Mouse (Mus musculus) MEL (cell line): ENCODE measurements around the gene Ispd. TPM values are rescaled to one million over a fixed set of nuclear protein-coding genes. Genes with fewer than 3 reads are reported as not detected.

ENCODE experiments used
- DNase-seq: peaks from one replicate; pipeline ENCODE4 v3.0.0; 2011; ENCODE audit warnings: low read depth, low spot score
- H3K27ac ChIP-seq: 2 replicates; pipeline ENCODE4 v1.5.1; 2012; ENCODE audit warnings: low read depth, mild to moderate bottlenecking, control low read depth, low read length, moderate library complexity; ENCODE audit not compliant: control insufficient read depth
- H3K27me3 ChIP-seq, 2 experiments: fragments of 150-350 bp in 1 of 2; sonication (generic) in 1 of 2; 2 replicates each; pipeline ENCODE4 v1.6.1; 2012; ENCODE audit warnings: low read length in 2 of 2, mild to moderate bottlenecking in 2 of 2, improper control_type of control experiment in 1 of 2, moderate library complexity in 1 of 2; ENCODE audit not compliant: insufficient read depth in 2 of 2, control insufficient read depth in 1 of 2
- H3K36me3 ChIP-seq, 2 experiments: 2 replicates each; pipeline ENCODE4 v1.6.1; 2012 to 2014; ENCODE audit warnings: low read length in 2 of 2, improper control_type of control experiment in 1 of 2, inconsistent platforms in 1 of 2, mild to moderate bottlenecking in 1 of 2; ENCODE audit not compliant: insufficient read depth in 2 of 2, control insufficient read depth in 1 of 2
- H3K4me1 ChIP-seq, 2 experiments: fragments of 150-350 bp in 1 of 2; sonication (generic) in 1 of 2; 2 replicates each; pipeline ENCODE4 v1.6.1; 2012; ENCODE audit warnings: low read length in 2 of 2, improper control_type of control experiment in 1 of 2, mild to moderate bottlenecking in 1 of 2; ENCODE audit not compliant: insufficient read depth in 2 of 2, control insufficient read depth in 1 of 2
- H3K4me3 ChIP-seq, 2 experiments: fragments of 150-350 bp in 1 of 2; sonication (generic) in 1 of 2; 2 replicates each; pipeline ENCODE4 v1.5.1; 2012; ENCODE audit warnings: low read depth in 2 of 2, low read length in 2 of 2, mild to moderate bottlenecking in 2 of 2, moderate library complexity in 2 of 2, control low read depth in 1 of 2, improper control_type of control experiment in 1 of 2; ENCODE audit not compliant: control insufficient read depth in 1 of 2, insufficient read depth in 1 of 2
- H3K79me2 ChIP-seq: 2 replicates; pipeline ENCODE4 v1.6.1; 2012; ENCODE audit warnings: mild to moderate bottlenecking, low read length, moderate library complexity; ENCODE audit not compliant: control insufficient read depth, poor library complexity, insufficient read depth
- H3K9ac ChIP-seq: 2 replicates; pipeline ENCODE4 v1.6.1; 2012; ENCODE audit warnings: low read depth, mild to moderate bottlenecking, control low read depth, low read length, moderate library complexity; ENCODE audit not compliant: control insufficient read depth, poor library complexity, severe bottlenecking
- H3K9me3 ChIP-seq: fragments of 150-350 bp; sonication (generic); replicated peaks from 2 replicates; pipeline ENCODE4 v1.6.1; 2012; ENCODE audit warnings: mild to moderate bottlenecking, low read length, improper control_type of control experiment, moderate library complexity; ENCODE audit not compliant: insufficient read depth
- BHLHE40 ChIP-seq: IDR thresholded peaks from 2 replicates; pipeline ENCODE4 v1.6.1; 2012; ENCODE audit warnings: low read depth, mild to moderate bottlenecking, inconsistent platforms, low read length, improper control_type of control experiment, borderline replicate concordance
- CTCF ChIP-seq, 3 experiments: IDR thresholded peaks in 2 of 3; conservative IDR thresholded peaks in 1 of 3; 2 replicates each; pipeline ENCODE4 v1.5.1; 2011 to 2012; ENCODE audit warnings: low read length in 3 of 3, low read depth in 2 of 3, mild to moderate bottlenecking in 2 of 3, improper control_type of control experiment in 1 of 3, inconsistent platforms in 1 of 3, mixed read lengths in 1 of 3, moderate library complexity in 1 of 3; ENCODE audit not compliant: control insufficient read depth in 1 of 3, insufficient read depth in 1 of 3, poor library complexity in 1 of 3, severe bottlenecking in 1 of 3
- ELF1 ChIP-seq: IDR thresholded peaks from 2 replicates; pipeline ENCODE4 v1.6.1; 2014; ENCODE audit warnings: low read depth, mild to moderate bottlenecking, inconsistent platforms, low read length, improper control_type of control experiment, moderate library complexity
- ETS1 ChIP-seq: IDR thresholded peaks from 2 replicates; pipeline ENCODE4 v1.6.1; 2012; ENCODE audit warnings: low read depth, mild to moderate bottlenecking, inconsistent platforms, low read length, improper control_type of control experiment, moderate library complexity
- HCFC1 ChIP-seq: IDR thresholded peaks from 2 replicates; pipeline ENCODE4 v1.6.1; 2012; ENCODE audit warnings: low read depth, mild to moderate bottlenecking, inconsistent platforms, low read length, improper control_type of control experiment, moderate library complexity
- JUND ChIP-seq: IDR thresholded peaks from 2 replicates; pipeline ENCODE4 v1.6.1; 2011; ENCODE audit warnings: low read depth, mild to moderate bottlenecking, improper control_type of control experiment, low read length
- MAZ ChIP-seq: IDR thresholded peaks from 2 replicates; pipeline ENCODE4 v1.6.1; 2012; ENCODE audit warnings: low read depth, mild to moderate bottlenecking, inconsistent platforms, low read length, improper control_type of control experiment
- MEF2A ChIP-seq: IDR thresholded peaks from 2 replicates; pipeline ENCODE4 v1.6.1; 2014; ENCODE audit warnings: low read depth, mild to moderate bottlenecking, inconsistent platforms, low read length, improper control_type of control experiment; ENCODE audit not compliant: poor library complexity, insufficient replicate concordance, severe bottlenecking; ENCODE audit errors: extremely low read depth
- MYB ChIP-seq: IDR thresholded peaks from 2 replicates; pipeline ENCODE4 v1.6.1; 2011; ENCODE audit warnings: mild to moderate bottlenecking, low read depth, low read length, improper control_type of control experiment
- MYC ChIP-seq: IDR thresholded peaks from 2 replicates; pipeline ENCODE4 v1.6.1; 2011; ENCODE audit warnings: low read depth, mild to moderate bottlenecking, low read length, improper control_type of control experiment, moderate library complexity
- NRF1 ChIP-seq: IDR thresholded peaks from 2 replicates; pipeline ENCODE4 v1.6.1; 2014; ENCODE audit warnings: low read depth, mild to moderate bottlenecking, inconsistent platforms, low read length, improper control_type of control experiment, moderate library complexity; ENCODE audit not compliant: poor library complexity, insufficient read depth, severe bottlenecking
- POLR2AphosphoS2 ChIP-seq: IDR thresholded peaks from 2 replicates; pipeline ENCODE4 v1.6.1; 2011; ENCODE audit warnings: low read length, improper control_type of control experiment
- RAD21 ChIP-seq: IDR thresholded peaks from 2 replicates; pipeline ENCODE4 v1.6.1; 2011; ENCODE audit warnings: mild to moderate bottlenecking, low read depth, low read length, improper control_type of control experiment
- RCOR1 ChIP-seq: IDR thresholded peaks from 2 replicates; pipeline ENCODE4 v1.6.1; 2012; ENCODE audit warnings: low read depth, mild to moderate bottlenecking, inconsistent platforms, low read length, improper control_type of control experiment
- SIN3A ChIP-seq: IDR thresholded peaks from 2 replicates; pipeline ENCODE4 v1.6.1; 2012; ENCODE audit warnings: low read length, improper control_type of control experiment, inconsistent platforms
- SMC3 ChIP-seq: IDR thresholded peaks from 2 replicates; pipeline ENCODE4 v1.6.1; 2011; ENCODE audit warnings: low read depth, low read length, improper control_type of control experiment
- TCF12 ChIP-seq: IDR thresholded peaks from 2 replicates; pipeline ENCODE4 v1.6.1; 2014; ENCODE audit warnings: low read depth, mild to moderate bottlenecking, inconsistent platforms, low read length, improper control_type of control experiment, moderate library complexity
- UBTF ChIP-seq: IDR thresholded peaks from 2 replicates; pipeline ENCODE4 v1.6.1; 2012; ENCODE audit warnings: low read depth, mild to moderate bottlenecking, inconsistent platforms, low read length, improper control_type of control experiment, moderate library complexity, borderline replicate concordance; ENCODE audit not compliant: insufficient read depth
- ZC3H11A ChIP-seq: IDR thresholded peaks from 2 replicates; pipeline ENCODE4 v1.6.1; 2012; ENCODE audit warnings: low read depth, mild to moderate bottlenecking, inconsistent platforms, low read length, improper control_type of control experiment
- ZKSCAN1 ChIP-seq: IDR thresholded peaks from 2 replicates; pipeline ENCODE4 v1.6.1; 2012; ENCODE audit warnings: low read depth, mild to moderate bottlenecking, inconsistent platforms, low read length, improper control_type of control experiment, moderate library complexity
- ZMIZ1 ChIP-seq: IDR thresholded peaks from 2 replicates; pipeline ENCODE4 v1.6.1; 2012; ENCODE audit warnings: low read depth, mild to moderate bottlenecking, inconsistent platforms, low read length, improper control_type of control experiment, moderate library complexity
- ZNF384 ChIP-seq: IDR thresholded peaks from 2 replicates; pipeline ENCODE4 v1.6.1; 2012; ENCODE audit warnings: low read depth, mild to moderate bottlenecking, inconsistent platforms, low read length, improper control_type of control experiment
- polyA plus RNA-seq, 2 experiments: library from polyadenylated mRNA; stranded (reverse) in 1 of 2; unstranded in 1 of 2; fragments of >175 nt in 1 of 2; fragments of >200 nt in 1 of 2; gene quantifications; 2 replicates each; pipeline versions ENCODE4 v1.2.1 to v1.2.4; 2012; ENCODE audit warnings: low replicate concordance in 2 of 2, low read depth in 1 of 2; ENCODE audit not compliant: insufficient read length in 2 of 2, insufficient read depth in 1 of 2, missing spikeins in 1 of 2
- total RNA-seq: library from RNA; depleted of rRNA; stranded (reverse); fragments of 300-350 nt; gene quantifications from 2 replicates; pipeline ENCODE4 v1.2.3, GENCODE M21; 2012

The Ispd gene
- total and polyA plus RNA-seq, 3 experiments, result 2.4 to 54.1 (median 2.8) TPM

DNA sequence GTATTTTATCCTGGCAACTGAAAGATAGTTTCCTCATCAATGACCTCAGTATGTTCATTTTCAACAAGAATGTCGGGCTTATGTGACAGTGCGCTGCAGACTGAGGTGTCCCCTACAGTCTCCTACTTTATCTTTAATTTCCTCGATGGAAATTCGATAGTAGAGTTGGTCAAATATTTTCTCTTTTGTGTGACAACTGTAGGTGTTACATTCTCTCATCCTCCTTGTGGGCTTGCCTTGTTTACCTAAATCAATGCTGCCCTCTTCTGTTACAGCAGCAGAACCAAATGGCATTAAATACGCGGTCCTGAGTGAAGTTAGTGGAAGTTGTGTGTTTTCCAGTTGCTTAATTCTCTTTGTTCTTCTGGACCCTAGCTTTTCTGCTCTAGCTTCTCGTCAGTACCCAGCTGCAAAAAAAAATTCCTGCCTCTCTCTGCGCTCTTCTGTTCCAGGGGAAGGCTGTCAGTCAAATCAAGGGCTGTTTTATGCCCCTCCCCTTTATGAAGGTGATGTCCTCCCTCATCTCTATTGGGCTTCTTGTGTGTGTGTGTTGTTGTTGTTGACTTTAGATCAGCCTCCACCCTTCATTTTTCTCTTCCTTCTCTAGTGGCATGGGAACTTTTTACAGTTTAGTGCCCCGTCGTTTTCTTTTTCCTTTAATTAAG, 289.8 kb downstream of the Ispd start:
- no peak overlapping the region for H3K27ac ChIP-seq
- no peaks in the 10 kb centered on the region for H3K27me3 ChIP-seq
- no peaks in the 10 kb centered on the region for H3K79me2 ChIP-seq
- no peak overlapping the region for H3K4me3 ChIP-seq
- peak; percentile 74 for TF ChIP-seq RAD21
- TF ChIP-seq MYC, result no peak
- TF ChIP-seq MYB, result no peak
- peak; percentile 70 for TF ChIP-seq SMC3
- TF ChIP-seq ELF1, result no peak
- no peak for TF ChIP-seq NRF1
- TF ChIP-seq ZMIZ1, result no peak
- TF ChIP-seq CTCF (IDR thresholded peaks at IDR 0.05 in 2 of 3, conservative IDR thresholded peaks at IDR 0.05 in 1 of 3; ENCODE audit: control insufficient read depth in 1 of 3, insufficient read depth in 1 of 3, low read depth in 2 of 3, low read length in 3 of 3, poor library complexity in 1 of 3, severe bottlenecking in 1 of 3), result peak; percentile 4 to 63 (median 16); a peak in 2 of 6 replicates
- TF ChIP-seq ZC3H11A, result peak; percentile 72
- no peak for TF ChIP-seq BHLHE40
- TF ChIP-seq POLR2AphosphoS2, result no peak
- TF ChIP-seq JUND, result no peak
- no peak for TF ChIP-seq UBTF
- TF ChIP-seq MEF2A, result no peak
- TF ChIP-seq ETS1, result no peak
- TF ChIP-seq ZKSCAN1, result no peak
- no peak for TF ChIP-seq MAZ
- no peak for TF ChIP-seq HCFC1
- TF ChIP-seq TCF12, result no peak
- TF ChIP-seq, all 39 proteins: peak for 4
- H3K9me3 ChIP-seq, result no peaks in the 10 kb centered on the region
- H3K9ac ChIP-seq, result no peak overlapping the region
- DNase-seq, result peak; percentile 41
- no peaks in the 10 kb centered on the region for H3K4me1 ChIP-seq
- H3K36me3 ChIP-seq, result no peaks in the 10 kb centered on the region

DNA sequence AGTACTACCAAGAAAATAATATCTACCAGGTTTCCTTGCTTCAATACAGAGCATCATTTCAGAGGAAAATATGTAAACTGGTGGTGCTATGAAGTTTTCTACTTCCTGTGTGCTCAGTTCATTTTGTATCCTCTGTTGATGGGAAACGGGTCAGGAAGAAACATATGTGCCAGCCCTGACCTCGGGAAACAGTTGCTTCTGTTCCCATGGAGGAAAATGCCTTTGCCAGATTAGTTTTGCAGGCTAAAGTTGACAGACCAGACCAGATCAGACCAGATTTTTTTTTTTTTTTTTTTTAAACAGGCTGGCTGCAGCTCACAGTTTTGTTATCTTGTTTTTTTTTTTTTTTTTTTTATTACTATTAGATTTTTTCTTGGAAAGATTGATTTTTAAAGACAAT, 293.2 kb downstream of the Ispd start:
- Histone ChIP-seq H3K27me3 (no peaks in the 10 kb centered on the region), H3K79me2 (no peaks in the 10 kb centered on the region), H3K9ac (no peak overlapping the region), H3K9me3 (no peaks in the 10 kb centered on the region), H3K36me3 (no peaks in the 10 kb centered on the region)
- 0 out of 2 replicates have a peak, but pooled peaks have one; percentile 21 for TF ChIP-seq ZNF384
- TF ChIP-seq RCOR1, result no peak
- no peak for TF ChIP-seq SIN3A
- TF ChIP-seq, all 39 proteins: peak for 1
- Histone ChIP-seq H3K4me3 (no peak overlapping the region), H3K27ac (no peak overlapping the region), H3K4me1 (no peaks in the 10 kb centered on the region)
- DNase-seq, result no peak
